Mouse (Mus musculus): ENCODE measurements around the gene Carmil2.

The Carmil2 gene

GRCm38 (mm10) chr8:105722861-105723260, 36.8 kb downstream of the Carmil2 start:
- DNase-seq (ENCODE audit: low read depth, low spot score): no peak

- DNase-seq (ENCODE audit: low read depth, low spot score): no peak
Observed at GRCm38 (mm10) chr8:105725726-105726125, 39.7 kb downstream of the Carmil2 start.

GRCm38 (mm10) chr8:105727397-105728124, 41.5 kb downstream of the Carmil2 start:
- DNase-seq (ENCODE audit: low read depth, low spot score): no peak

- DNase-seq (ENCODE audit: low read depth, low spot score): no peak
Observed at GRCm38 (mm10) chr8:105732186-105732585, 46.1 kb downstream of the Carmil2 start.

GRCm38 (mm10) chr8:105739216-105739615, 53.1 kb downstream of the Carmil2 start:
- DNase-seq (ENCODE audit: low read depth, low spot score): no peak

GRCm38 (mm10) chr8:105743301-105743700, 57.2 kb downstream of the Carmil2 start:
- DNase-seq (ENCODE audit: low read depth, low spot score): peak; percentile 50
